Mouse (Mus musculus) retina, postnatal 1 day (tissue): Measurements from ENCODE around the gene Zfp704.

ENCODE experiments used
- DNase-seq: peaks from one replicate; pipeline ENCODE4 v3.0.0-alpha.2; 2012

Zfp704 gene

GRCm38 (mm10) chr3:9454556-9455330 is 155.1 kb downstream of the Zfp704 start:
- DNase-seq, result no peak

GRCm38 (mm10) chr3:9450521-9450920 is 159.4 kb downstream of the Zfp704 start:
- no peak for DNase-seq

- no peak for DNase-seq
Measured at GRCm38 (mm10) chr3:9449261-9450007, 160.5 kb downstream of the Zfp704 start.

GRCm38 (mm10) chr3:9448541-9448940 is 161.3 kb downstream of the Zfp704 start:
- DNase-seq, result no peak

GRCm38 (mm10) chr3:9444558-9444957 is 165.3 kb downstream of the Zfp704 start:
- no peak for DNase-seq

- no peak for DNase-seq
Measured at GRCm38 (mm10) chr3:9443981-9444380, 165.9 kb downstream of the Zfp704 start.

- DNase-seq, result no peak
Measured at GRCm38 (mm10) chr3:9443476-9443875, 166.4 kb downstream of the Zfp704 start.

GRCm38 (mm10) chr3:9441566-9442540 is 168.0 kb downstream of the Zfp704 start:
- DNase-seq, result no peak

- no peak for DNase-seq
Measured at GRCm38 (mm10) chr3:9440466-9440865, 169.4 kb downstream of the Zfp704 start.

GRCm38 (mm10) chr3:9439619-9440286 is 170.1 kb downstream of the Zfp704 start:
- DNase-seq, result no peak

GRCm38 (mm10) chr3:9436256-9436655 is 173.6 kb downstream of the Zfp704 start:
- DNase-seq, result no peak

- DNase-seq, result no peak
Measured at GRCm38 (mm10) chr3:9434394-9435175, 175.3 kb downstream of the Zfp704 start.

GRCm38 (mm10) chr3:9432796-9433526 is 176.9 kb downstream of the Zfp704 start:
- no peak for DNase-seq

GRCm38 (mm10) chr3:9432226-9432625 is 177.7 kb downstream of the Zfp704 start:
- DNase-seq, result no peak

- DNase-seq, result no peak
Measured at GRCm38 (mm10) chr3:9429946-9430345, 179.9 kb downstream of the Zfp704 start.

GRCm38 (mm10) chr3:9427826-9428225 is 182.1 kb downstream of the Zfp704 start:
- no peak for DNase-seq

- DNase-seq, result no peak
Measured at GRCm38 (mm10) chr3:9425661-9426060, 184.2 kb downstream of the Zfp704 start.

- no peak for DNase-seq
Measured at GRCm38 (mm10) chr3:9424637-9425036, 185.2 kb downstream of the Zfp704 start.

GRCm38 (mm10) chr3:9423669-9424068 is 186.2 kb downstream of the Zfp704 start:
- DNase-seq, result peak; percentile 47

GRCm38 (mm10) chr3:9408896-9409295 is 201.0 kb downstream of the Zfp704 start:
- no peak for DNase-seq

- DNase-seq, result no peak
Measured at GRCm38 (mm10) chr3:9407801-9408200, 202.1 kb downstream of the Zfp704 start.
